In the genomic region with DNA sequence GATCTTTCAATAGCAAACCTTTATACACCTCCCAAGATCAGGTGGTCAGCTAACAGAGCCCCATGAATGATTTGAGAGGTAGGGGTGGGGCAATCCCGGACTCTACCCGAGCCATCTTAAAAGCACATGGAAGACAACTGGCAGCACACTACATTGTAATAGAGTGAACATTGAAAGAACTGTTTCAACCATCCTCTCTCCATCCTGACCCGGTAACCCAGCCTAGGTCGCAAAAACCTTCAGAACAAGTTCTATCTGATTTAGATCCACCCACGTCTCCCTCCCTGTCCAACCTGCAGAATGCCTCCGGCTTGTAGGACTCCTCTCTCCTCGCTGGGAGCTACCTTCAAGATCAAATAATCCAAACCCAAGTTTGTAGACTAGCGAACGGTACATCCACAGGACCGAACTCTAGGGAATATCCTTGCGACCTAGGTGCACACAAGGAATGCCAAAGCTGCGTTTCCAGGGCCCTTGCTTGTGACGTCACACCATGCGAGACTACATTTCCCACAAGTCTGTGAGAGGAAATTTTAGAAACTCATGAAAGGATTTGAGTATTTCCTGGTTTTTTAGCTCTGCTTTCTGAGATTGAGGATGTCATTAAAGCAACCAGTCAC, we compare ENCODE assay signal across 1 mouse cellular context.
TF ChIP-seq lines count a peak whose summit lies in the region.

Gene Zfp72 (minus strand): TSS at position 466 of the 620 bp plus-strand sequence.

TF ChIP-seq in CH12.LX, 34 proteins besides CTCF, POLR2A, EP300 and RAD21 (continued from another document):
- TF ChIP-seq TCF12 (IDR thresholded peaks at IDR 0.05; ENCODE audit: low read depth, low read length): no peak
- no peak for TF ChIP-seq JUN (IDR thresholded peaks at IDR 0.05; ENCODE audit: insufficient read depth, low read depth, low read length)
- TF ChIP-seq UBTF (IDR thresholded peaks at IDR 0.05; ENCODE audit: low read depth, low read length): no peak
